Mouse (Mus musculus): ENCODE results near the gene Lclat1. TPM values are rescaled to one million over a fixed set of nuclear protein-coding genes. Genes with fewer than 3 reads are reported as not detected.

Lclat1 gene
- 10.7 and 12.3 TPM in 2 replicates for total RNA-seq (2017)

DNA sequence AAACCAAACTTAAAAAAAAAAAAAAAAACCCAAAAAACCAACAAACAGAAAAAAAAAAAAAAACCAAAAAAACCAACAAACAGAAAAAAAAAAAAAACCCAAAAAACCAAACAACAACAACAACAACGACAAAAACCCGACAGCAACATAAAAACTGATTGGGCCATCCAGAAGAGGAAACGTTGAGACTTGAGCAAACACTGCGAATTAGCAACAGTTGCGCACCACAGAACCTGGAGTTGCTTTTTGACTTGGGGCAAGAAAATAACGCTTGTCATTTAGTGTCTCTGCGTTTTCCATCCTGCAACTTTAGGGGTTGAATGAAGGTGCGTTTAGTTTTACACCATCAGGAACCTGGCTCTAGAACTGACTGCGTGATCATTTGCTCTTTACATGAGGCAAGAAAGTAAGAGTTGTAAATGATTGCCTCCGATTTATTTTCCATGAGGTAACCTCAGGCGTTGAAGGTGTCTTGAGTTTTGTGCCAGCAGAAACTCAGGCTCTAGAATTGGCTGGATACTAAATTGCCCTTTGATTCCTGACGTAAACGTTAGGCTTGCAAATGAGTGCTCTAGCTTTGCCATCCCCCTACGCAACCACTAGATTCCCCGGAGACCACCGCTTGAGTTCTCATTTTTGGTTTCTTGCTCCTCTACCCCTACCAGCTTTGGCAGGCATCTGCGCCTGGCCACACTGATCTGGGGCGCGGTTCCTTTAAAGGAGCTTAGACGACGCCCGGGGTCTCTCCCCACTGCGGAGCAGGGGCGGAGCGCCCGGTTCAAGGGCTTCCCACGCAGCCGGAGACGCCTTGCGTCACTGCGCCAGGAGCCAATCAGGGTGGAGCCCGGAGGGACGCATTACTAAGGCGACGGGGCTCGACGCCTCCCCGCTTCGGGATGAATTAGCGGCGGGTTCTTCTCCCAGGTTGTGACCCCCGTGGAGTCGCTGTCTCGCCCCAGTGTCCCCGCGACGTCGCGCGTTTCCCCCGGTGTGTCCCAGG lies at the start of gene Lclat1:
Gene Lclat1 (plus strand): TSS at position 828 of the 1,000 bp plus-strand sequence.
- peak; percentile 95 for ATAC-seq (ENCODE audit: extremely low read depth, insufficient number of reproducible peaks, low FRiP score, poor library complexity, severe bottlenecking)

DNA sequence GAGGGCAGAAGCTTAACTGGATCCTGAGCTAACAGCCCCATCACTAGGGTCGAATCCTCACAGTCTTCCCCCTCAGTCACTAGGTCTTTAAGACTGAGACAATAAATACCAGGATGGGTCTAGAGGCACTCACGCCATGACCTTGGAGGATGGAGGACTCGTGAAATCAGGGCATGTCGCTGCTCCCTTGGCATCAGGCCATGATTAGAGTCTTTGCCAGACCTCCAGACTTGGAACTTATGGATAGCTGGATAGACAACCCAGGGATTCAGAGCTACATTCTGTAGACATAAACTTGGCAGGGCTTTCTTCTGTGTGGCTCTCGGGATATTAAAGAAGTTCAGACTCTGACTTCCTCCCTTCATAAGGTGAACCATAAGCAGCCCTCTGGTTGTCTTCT lies 49.5 kb upstream of the Lclat1 start:
- ATAC-seq (ENCODE audit: extremely low read depth, insufficient number of reproducible peaks, low FRiP score, poor library complexity, severe bottlenecking) = no peak

DNA sequence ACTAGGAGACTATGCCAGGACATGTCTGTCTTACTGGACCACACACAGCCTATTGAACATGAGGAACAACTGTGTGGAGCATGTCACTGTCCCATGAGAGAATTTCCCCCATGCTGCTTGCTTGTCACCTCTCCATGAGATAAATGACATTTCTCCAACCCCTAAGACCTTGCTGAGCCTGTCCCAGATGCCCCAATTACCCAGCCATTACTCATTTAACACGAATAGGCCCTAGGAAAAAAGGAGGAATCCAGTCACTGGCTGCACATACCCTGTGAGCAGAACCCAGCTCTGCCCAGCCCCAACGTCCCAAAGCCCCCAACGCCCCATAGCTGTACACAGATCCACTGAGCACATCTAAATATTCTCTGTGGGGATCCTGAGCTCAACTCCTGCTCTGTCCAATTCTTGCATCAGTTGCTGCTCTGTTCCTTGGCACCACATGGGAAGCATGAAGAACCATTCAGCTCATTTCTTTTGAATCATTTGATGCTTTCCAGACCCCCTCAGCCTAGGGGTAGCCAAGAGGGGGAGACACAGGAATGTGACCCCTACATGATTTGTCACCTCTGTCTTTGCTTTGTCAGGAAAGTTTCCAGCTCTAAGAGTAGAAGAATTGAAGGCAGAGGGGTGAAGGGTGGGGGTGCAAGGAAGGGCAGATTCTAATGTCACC lies 47.4 kb upstream of the Lclat1 start:
- ATAC-seq (ENCODE audit: extremely low read depth, insufficient number of reproducible peaks, low FRiP score, poor library complexity, severe bottlenecking) = no peak

DNA sequence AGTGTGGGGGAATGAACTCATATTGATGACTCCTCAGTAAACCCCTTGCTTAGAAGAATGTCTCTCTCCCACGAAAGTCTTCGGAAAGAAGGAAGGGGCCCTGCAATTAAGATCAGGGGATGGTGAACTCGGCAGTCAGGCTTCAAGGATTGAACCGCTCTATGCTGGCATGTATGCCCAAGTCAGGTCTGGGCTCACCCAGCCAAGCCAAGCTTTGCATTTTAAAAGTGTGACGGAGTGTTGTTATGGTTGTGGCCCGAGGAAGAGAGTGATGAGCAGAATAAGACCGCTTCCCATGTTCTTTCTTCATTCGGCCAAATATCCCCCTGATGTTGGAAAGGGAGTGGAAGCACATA lies 46.9 kb upstream of the Lclat1 start:
- no peak for ATAC-seq (ENCODE audit: extremely low read depth, insufficient number of reproducible peaks, low FRiP score, poor library complexity, severe bottlenecking)

DNA sequence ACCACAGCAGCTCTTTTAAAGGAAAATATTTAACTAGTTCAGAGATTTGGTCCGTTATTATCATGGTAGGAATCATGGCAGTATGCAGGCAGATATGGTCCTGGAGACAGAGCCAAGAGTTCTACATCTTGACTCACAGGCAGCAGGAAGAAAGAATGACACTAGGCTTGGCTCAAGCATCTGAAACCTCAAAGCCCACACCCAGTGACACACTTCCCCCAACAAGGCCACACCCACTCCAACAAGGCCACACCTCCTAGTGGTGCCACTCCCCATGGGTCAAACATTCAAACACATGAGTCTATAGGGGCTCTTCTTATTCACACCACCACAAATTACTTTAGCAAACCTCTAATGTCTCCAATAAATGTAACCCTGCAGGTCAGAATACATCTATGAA lies 45.1 kb upstream of the Lclat1 start:
- no peak for ATAC-seq (ENCODE audit: extremely low read depth, insufficient number of reproducible peaks, low FRiP score, poor library complexity, severe bottlenecking)

DNA sequence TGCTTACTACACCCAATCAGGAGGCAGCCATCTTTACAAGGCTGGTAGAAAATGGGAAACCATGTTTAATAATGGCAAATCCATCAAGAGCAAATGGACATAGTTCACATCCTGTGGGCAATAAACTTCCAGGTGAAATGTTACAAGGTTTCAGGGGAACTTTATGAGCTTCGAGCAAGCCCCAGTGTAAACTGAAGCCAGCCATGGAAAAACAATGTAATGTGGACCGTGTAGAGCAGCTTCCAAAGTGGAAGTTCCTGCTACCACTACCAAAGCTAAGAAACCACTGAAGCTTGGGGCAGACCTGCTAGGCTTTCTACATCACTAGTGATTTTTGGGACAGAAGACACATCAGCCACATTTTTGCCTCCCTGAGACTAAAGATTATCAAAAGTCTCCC lies 44.5 kb upstream of the Lclat1 start:
- ATAC-seq (ENCODE audit: extremely low read depth, insufficient number of reproducible peaks, low FRiP score, poor library complexity, severe bottlenecking) = no peak

DNA sequence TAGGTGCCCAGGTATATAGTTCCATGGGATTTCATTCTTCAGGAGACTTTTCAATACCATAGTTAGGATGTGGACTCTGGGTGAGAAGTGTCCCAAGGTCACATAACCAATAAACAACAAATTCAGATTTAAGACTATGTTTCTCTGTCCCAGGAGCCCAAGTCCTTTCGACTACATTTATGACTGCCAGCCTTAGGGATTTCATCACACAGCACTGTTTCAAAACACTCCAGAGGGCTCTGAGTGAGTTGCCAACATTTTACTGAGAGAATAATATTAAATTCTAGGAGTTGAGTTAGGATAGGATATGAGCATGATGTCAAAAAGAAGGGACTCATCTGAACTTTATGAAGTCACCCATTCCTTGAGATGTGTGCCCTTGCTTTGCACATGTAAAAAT lies 44.0 kb upstream of the Lclat1 start:
- no peak for ATAC-seq (ENCODE audit: extremely low read depth, insufficient number of reproducible peaks, low FRiP score, poor library complexity, severe bottlenecking)

DNA sequence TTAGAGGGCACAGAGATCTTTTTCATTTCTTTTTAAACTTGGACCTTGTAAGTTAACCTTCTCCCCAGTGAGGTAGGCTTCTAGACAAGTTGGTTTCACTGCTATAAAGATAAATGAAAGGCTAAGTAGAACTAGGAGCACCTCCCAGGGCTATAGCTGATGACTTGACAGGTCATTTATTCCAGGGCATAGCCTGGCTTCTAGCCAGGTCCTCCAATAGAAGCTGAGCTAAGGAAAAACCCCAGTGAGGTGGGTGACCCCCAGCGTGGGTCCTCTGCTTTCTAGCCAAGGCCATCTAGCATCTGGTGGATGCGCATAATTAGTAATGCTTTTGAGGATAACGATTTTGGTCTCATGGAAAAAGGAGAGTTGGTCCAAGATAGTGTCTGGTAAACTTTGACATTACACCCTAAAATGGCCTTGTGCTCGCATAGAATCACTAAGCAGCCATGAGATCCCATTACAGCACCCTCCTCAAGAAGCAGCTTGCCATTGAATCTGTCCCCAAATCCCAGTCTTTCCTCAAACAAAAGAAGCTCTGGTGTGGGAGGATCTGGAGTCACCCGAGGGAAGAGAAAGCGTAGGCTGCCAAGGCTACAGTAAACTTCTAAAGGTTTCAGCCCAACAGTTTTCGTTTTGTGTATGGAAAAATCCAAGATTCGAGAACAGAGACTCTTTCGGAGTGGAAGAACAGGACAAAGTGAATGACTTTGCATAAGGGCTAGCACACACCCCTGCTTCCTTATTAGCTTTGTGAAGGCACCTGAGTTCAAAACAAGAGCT lies 41.2 kb upstream of the Lclat1 start:
- no peak for ATAC-seq (ENCODE audit: extremely low read depth, insufficient number of reproducible peaks, low FRiP score, poor library complexity, severe bottlenecking)

DNA sequence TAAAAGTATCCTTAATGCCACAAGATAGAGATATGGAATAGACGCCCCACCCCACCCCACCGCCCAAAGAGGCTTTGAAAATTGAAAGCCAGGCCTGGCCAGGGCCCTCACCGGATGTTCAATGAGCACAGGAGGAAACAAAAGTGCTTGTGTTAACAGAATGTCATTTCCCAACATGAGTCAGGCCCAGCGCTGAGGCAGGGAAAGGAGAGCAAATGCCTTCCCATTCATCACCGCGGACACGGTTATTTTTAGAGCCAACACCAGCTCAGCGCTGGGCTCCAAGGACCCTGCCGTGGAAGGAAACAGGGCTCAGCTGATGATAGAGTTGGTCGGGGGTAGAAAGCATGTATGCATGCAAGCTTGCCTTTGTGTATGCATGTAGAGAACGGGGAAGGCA lies 40.4 kb upstream of the Lclat1 start:
- ATAC-seq (ENCODE audit: extremely low read depth, insufficient number of reproducible peaks, low FRiP score, poor library complexity, severe bottlenecking) = no peak

DNA sequence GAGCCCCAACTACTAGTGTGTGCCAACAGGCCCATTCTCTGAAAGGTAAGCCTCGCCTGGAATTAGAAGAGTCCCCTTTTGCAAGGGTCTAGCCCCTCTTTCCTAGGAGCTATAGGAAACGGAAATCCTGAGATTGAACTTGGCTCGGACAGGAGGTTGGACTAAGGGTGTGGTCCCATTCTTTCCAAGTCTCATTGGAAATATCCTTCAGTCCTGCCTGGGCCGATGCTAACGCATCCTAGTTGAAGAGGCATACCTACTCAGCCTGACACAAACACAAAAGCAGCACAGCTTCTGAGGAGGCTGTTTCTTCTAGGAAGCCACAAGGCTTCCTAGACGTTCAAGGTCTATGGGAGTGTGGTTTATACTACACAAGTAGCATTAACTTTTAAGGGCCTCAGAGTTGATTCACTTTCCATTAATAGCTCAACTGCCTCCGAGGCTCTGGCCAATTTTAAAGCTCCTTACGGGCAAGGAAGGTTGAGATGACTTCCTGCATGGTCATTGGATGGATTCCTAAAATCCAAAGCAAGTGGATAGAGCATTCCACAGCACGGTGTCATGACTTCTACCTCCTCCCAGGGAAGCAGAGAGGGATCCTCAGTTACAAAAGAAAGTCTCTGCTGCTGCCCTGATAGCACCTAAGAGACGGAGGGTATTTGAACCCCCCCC lies 39.3 kb upstream of the Lclat1 start:
- no peak for ATAC-seq (ENCODE audit: extremely low read depth, insufficient number of reproducible peaks, low FRiP score, poor library complexity, severe bottlenecking)

DNA sequence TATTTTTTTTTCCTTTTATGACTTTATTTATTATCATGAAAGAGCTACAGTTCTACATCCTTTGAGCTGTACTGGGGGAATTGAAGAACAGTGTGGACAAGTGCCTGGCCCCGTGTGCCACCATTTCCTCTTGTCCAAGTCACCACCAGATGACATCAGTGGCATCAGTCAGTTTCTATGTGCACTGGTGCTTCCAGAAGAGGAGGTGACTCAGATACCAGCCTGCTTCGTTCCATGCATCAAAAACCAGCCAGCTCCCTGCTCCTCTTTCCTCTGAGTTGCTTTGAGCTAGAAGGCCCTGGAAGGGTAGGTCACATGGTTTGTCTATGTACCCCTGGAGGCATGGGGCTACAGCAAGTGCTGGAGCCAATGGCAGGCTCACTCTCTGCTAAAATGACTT lies 37.3 kb upstream of the Lclat1 start:
- no peak for ATAC-seq (ENCODE audit: extremely low read depth, insufficient number of reproducible peaks, low FRiP score, poor library complexity, severe bottlenecking)

DNA sequence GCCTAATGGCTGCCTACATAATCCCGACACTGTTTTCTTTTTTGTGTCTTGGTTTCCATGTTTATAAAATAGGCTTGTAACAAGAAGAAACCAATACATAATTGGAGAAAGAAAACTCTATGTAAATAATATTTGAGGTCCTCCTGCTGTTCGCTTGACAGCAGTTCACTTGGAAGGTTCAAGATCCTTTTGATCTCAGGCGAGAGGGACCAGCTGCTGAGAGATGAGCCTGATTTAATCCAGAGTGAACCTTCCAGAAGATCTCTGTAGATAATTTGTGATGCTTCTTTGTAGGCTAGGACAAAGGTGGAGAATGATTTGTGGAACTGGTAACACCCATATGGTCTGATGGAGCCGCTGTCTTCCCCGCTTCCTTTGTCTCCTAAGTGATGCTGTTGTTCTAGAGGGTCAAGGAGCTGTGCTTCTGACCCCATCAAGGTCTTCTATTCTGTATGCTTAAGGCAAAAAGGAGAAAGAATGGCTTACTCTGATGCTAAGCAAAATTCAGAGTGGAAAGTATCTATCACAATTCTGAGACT lies 36.0 kb upstream of the Lclat1 start:
- ATAC-seq (ENCODE audit: extremely low read depth, insufficient number of reproducible peaks, low FRiP score, poor library complexity, severe bottlenecking) = no peak

DNA sequence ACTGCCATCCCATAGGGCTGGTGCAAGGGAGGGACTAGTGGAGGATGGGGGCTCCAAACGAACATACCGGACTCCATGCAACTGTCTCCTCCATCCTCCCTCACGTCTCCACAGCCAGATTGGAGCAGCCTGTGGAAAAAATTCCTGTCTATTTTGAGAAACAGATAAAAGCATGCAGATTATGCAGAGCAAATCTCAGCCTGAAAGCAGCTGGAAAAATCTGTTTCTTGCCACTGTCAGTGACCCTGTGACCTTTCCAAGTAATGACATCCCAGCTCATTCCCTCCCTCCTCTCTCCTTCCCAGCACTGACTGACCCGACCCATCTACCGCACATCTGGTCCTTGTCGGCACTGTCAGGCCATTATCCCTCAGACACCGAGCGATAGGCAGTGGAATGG lies 35.5 kb upstream of the Lclat1 start:
- ATAC-seq (ENCODE audit: extremely low read depth, insufficient number of reproducible peaks, low FRiP score, poor library complexity, severe bottlenecking) = no peak

DNA sequence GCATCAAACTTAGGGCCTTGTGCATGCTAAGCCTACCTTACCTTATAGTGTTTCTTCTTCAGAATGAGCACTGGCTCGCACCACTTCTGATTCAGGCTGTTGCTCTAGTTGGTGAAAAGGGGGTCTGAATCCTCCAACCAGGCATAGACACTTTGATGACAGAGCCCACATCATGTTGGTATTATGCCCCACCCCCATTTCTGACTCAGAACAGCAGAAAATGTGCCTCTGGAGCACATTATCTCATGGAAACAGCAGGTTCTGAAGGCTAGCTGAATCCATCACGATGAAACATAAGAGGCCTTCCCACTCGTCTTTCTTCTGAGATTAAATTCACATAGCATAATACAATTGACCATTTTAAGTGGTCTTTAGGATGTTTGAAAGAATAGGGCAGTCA lies 33.2 kb upstream of the Lclat1 start:
- no peak for ATAC-seq (ENCODE audit: extremely low read depth, insufficient number of reproducible peaks, low FRiP score, poor library complexity, severe bottlenecking)

DNA sequence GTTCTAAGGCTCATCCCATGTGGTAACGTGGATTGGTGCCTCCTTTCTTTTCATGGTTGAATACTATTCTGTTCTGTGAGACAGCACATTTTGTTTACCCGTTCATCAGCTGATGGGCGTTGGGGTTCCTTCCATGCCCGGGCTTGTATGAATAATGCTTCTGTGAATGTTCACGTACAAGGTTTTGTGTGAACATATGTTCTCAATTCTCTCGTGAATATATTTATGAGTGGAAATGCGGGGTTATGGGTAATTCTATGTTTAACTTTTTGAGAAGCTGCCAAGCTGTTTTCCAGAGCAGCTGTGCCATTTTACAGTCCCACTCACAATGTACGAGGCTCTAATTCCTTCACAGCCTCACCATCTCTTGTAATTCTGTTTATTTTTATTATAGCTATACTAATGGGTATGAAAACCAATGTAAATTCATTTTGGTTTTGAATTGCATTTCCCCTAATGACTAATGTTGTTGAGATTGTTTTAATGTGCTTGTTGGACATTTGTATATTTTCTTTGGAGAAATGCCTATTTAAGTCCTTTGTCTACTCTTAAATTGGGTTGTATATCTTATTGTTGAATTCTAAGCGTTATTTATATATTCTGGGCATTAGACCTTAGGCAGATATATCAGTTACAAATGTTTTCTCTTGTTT lies 32.4 kb upstream of the Lclat1 start:
- no peak for ATAC-seq (ENCODE audit: extremely low read depth, insufficient number of reproducible peaks, low FRiP score, poor library complexity, severe bottlenecking)

DNA sequence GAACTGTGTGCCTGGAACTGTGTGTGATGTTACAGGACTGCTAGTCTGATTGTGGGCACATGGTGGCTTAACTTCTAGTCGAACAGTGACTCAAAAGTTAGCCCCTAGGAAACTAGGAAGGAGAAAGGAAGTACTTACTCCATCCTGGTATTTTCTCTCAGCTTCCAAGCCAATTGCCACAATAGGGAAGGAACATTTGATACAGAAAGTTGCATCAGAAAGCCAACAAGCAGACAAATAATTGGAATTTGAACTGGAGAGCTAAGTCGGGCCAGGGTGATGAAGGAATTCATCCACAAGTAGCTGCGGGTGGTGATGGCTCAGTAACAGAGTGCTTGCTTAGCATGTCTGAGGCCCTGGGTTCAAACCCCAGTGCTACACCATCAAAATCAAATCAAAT lies 30.1 kb upstream of the Lclat1 start:
- no peak for ATAC-seq (ENCODE audit: extremely low read depth, insufficient number of reproducible peaks, low FRiP score, poor library complexity, severe bottlenecking)

DNA sequence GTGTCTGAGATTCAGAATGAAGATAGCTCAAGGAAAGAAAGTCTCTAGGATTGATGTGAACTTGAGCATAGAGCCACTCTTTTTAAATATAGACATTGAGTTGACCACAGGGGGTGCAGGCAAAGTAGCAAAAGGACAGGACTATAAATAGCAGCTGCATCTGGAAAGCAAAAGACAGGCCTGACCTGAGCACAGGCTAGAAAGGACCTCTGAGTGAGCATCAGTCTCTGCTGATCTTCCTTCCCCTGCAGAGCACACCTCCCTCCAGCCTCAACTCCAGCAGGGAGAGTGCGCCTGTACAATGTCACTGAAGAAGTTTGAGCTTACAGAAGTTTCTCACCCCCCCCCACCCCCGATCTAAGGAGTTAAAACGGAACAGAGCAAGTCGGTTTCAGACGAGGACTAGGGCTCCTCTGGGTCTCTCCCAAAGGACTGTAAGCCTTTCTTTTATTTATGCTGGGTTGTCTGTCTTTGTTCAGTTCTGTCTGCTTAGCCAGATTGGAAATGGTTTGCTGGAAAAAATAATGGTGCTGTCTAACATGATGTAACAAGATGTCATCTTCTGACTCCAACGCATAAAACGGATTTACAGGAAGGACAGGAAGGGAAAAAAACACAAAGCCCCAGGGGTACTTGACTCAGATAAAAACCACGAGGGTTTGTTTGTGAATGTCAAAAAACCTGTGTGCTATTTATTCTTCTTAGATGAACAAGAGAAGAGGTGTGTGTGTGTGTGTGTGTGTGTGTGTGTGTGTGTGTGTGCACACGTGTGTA lies 26.2 kb upstream of the Lclat1 start:
- ATAC-seq (ENCODE audit: extremely low read depth, insufficient number of reproducible peaks, low FRiP score, poor library complexity, severe bottlenecking) = no peak

Data from neutrophil, adult 5-6 weeks (primary cell).